Mouse (Mus musculus): ENCODE results near the gene Slc9a8. TPM values are rescaled to one million over a fixed set of nuclear protein-coding genes. Genes with fewer than 3 reads are reported as not detected.

Gene Slc9a8
- polyA plus RNA-seq, 1 experiment from 2014 or later = 23.9 TPM

DNA sequence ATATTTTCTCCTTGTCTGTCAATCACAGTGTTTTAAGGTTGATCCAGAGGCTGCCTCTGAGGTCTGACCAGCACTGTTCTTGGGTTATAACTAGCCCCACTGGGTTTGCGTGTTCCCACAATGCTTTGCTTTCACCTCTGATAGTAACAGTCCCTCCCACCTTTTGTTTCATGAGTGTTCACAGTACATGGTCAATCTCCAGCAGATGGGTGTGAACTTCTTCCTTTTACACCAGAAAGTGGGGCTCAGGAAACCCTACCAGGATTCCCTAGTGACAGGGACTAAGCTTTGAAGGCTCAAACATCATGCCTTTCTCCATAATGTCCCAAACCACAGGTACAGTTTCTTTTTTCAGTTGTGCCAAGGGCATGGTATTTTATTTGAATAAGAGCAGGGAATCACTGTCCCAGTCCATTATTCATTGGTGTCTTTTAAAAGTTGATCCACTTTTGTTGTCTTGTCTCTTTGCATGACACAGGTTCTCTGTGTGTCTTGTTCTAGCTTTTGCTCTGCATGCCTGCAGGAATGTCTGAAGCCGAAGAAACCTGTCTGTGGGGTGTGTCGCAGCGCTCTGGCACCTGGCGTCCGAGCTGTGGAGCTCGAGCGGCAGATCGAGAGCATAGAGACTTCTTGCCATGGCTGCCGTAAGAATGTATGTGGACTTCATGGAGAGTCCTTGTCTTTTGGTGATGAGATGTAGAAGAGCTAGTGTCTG is 85.2 kb downstream of the Slc9a8 start:
- Histone ChIP-seq H3K4me2 (ENCODE audit: low read depth, low read length, severe bottlenecking) (no peak overlapping the region), H3K27me3 (ENCODE audit: control insufficient read depth, insufficient read depth, low read length) (no peaks in the 10 kb centered on the region), H3K9me3 (ENCODE audit: control insufficient read depth, low read length) (no peaks in the 10 kb centered on the region), H3K9ac (ENCODE audit: low read length) (no peak overlapping the region), H3K27ac (ENCODE audit: low read depth, low read length) (no peak overlapping the region), H3K4me3 (ENCODE audit: low read depth, low read length) (no peak overlapping the region), H3K36me3 (ENCODE audit: control insufficient read depth, insufficient read depth, low read length) (peaks cover under 1% of the 10 kb centered on the region; the same call in 1 of the 2 replicates), H3K4me1 (replicated peaks; ENCODE audit: control insufficient read depth, insufficient read depth, low read length) (peaks cover 16% of the 10 kb centered on the region)
- DNase-seq (ENCODE audit: low spot score) (no peak), ATAC-seq (replicated peaks; ENCODE audit: low FRiP score) (no peak)
- WGBS = 97% methylated on average over 10 of the region's 10 CpGs

DNA sequence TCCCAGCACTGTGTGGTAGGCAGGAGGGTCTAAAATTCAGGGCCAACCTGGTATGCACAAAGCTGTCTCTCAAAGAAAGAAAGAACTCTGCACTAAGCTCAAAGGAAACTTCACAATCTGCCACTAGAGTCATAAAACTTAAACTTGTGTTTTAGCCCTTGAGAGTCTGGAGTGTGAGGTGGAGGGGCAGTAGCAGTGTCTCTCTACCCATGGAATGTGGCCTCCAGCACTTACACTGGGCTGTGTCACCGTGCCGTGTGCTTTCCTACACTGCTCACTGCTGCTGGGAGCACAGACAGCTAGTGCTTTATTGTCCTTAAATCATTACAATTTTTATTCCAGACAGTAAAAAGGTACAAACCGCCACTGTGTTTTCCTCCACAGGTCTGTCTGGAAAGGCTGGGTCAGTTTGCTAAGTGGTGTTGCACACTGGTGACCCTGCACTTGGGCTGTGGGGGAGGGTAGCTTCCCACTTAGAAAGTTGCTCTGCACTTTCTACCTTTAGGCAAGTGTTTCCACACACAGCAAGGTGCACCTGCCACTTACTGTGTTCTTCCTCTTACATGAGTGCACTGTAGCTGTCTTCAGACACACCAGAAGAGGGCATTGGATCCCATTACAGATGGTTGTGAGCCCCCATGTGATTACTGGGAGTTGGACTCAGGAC is 86.3 kb downstream of the Slc9a8 start:
- H3K9ac ChIP-seq (ENCODE audit: low read length) = no peak overlapping the region
- 94% methylated on average over 3 of the region's 3 CpGs for WGBS
- peaks cover 10% of the 10 kb centered on the region; the same call in 1 of the 2 replicates for H3K36me3 ChIP-seq (ENCODE audit: control insufficient read depth, insufficient read depth, low read length)
- no peak for DNase-seq (ENCODE audit: low spot score)
- H3K4me1 ChIP-seq (replicated peaks; ENCODE audit: control insufficient read depth, insufficient read depth, low read length) = peaks cover 16% of the 10 kb centered on the region
- H3K4me3 ChIP-seq (ENCODE audit: low read depth, low read length) = no peak overlapping the region
- ATAC-seq (replicated peaks; ENCODE audit: low FRiP score) = no peak
- no peak overlapping the region for H3K4me2 ChIP-seq (ENCODE audit: low read depth, low read length, severe bottlenecking)
- H3K9me3 ChIP-seq (ENCODE audit: control insufficient read depth, low read length) = no peaks in the 10 kb centered on the region
- no peaks in the 10 kb centered on the region for H3K27me3 ChIP-seq (ENCODE audit: control insufficient read depth, insufficient read depth, low read length)
- no peak overlapping the region for H3K27ac ChIP-seq (ENCODE audit: low read depth, low read length)

DNA sequence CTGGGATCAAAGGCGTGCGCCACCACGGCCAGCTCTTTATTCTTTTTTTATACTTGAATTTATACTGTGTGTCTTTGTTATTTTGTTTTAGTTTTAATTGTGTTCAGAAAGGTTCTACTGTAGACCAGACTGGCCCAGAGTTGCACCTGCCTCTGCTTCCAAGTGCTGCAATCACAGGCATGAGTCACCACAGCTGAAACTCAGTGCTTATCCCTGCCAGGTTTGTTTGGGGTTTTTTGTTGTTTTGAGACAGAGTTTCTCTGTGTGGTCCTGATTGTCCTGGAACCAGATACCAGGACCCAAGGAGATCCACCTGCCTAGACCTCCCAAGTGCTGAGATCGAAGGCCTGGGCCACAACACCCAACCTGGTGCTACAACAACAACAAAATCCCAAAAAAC is 87.1 kb downstream of the Slc9a8 start:
- DNase-seq (ENCODE audit: low spot score) (no peak), ATAC-seq (replicated peaks; ENCODE audit: low FRiP score) (no peak)
- H3K27me3 ChIP-seq (ENCODE audit: control insufficient read depth, insufficient read depth, low read length) = no peaks in the 10 kb centered on the region
- H3K4me1 ChIP-seq (replicated peaks; ENCODE audit: control insufficient read depth, insufficient read depth, low read length) = peaks cover 12% of the 10 kb centered on the region
- H3K36me3 ChIP-seq (ENCODE audit: control insufficient read depth, insufficient read depth, low read length) = peaks cover 14% of the 10 kb centered on the region
- H3K27ac ChIP-seq (ENCODE audit: low read depth, low read length) = no peak overlapping the region
- no peak overlapping the region for H3K4me3 ChIP-seq (ENCODE audit: low read depth, low read length)
- no peak overlapping the region for H3K9ac ChIP-seq (ENCODE audit: low read length)
- H3K4me2 ChIP-seq (ENCODE audit: low read depth, low read length, severe bottlenecking) = no peak overlapping the region
- 97% methylated on average over 4 of the region's 4 CpGs for WGBS
- H3K9me3 ChIP-seq (ENCODE audit: control insufficient read depth, low read length) = no peaks in the 10 kb centered on the region

DNA sequence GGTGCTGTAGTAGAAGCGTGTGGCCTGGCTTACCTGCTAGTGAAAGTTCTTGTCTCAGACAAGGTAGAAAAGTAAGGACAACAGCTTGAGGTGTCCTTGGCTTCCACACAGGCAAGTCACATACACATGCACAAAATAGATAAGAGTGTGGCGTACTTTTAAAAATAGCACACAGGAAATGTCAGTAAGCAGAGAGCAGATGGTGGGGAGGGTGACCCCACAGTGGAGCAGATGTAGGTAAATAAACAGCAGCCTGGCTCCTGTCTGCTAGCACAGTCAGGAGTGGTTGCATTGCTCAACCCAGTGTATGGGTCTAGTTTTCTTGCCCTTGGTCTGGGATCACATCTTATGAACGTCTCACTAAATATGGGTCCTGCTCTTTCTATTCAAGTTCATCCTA is 89.0 kb downstream of the Slc9a8 start:
- Histone ChIP-seq H3K9ac (ENCODE audit: low read length) (no peak overlapping the region), H3K4me1 (replicated peaks; ENCODE audit: control insufficient read depth, insufficient read depth, low read length) (peaks cover 2% of the 10 kb centered on the region), H3K36me3 (ENCODE audit: control insufficient read depth, insufficient read depth, low read length) (peaks cover 24% of the 10 kb centered on the region), H3K9me3 (ENCODE audit: control insufficient read depth, low read length) (no peaks in the 10 kb centered on the region), H3K4me3 (ENCODE audit: low read depth, low read length) (no peak overlapping the region), H3K4me2 (ENCODE audit: low read depth, low read length, severe bottlenecking) (no peak overlapping the region), H3K27ac (ENCODE audit: low read depth, low read length) (no peak overlapping the region), H3K27me3 (ENCODE audit: control insufficient read depth, insufficient read depth, low read length) (no peaks in the 10 kb centered on the region)
- ATAC-seq (replicated peaks; ENCODE audit: low FRiP score) (no peak), DNase-seq (ENCODE audit: low spot score) (no peak)
- WGBS = 93% methylated on average over 3 of the region's 3 CpGs

DNA sequence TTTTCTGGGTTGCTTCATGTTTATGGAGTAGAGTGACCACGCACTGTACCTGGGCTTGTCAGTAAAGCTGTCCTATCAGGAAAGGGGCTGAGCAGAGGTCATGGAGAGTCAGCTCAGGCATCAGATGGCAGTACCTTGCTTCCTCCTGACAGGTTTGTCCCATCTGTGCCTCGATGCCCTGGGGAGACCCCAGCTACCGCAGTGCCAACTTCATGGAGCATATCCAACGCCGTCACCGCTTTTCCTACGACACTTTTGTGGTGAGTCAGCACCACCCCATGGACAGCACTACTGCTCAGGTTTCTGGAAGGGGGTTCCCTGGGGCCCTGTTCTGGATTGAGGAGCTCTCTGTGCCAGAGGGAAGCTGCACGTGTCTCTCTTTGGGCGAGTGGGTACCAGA is 90.9 kb downstream of the Slc9a8 start:
- no peak for DNase-seq (ENCODE audit: low spot score)
- Histone ChIP-seq H3K4me1 (replicated peaks; ENCODE audit: control insufficient read depth, insufficient read depth, low read length) (no peaks in the 10 kb centered on the region), H3K36me3 (ENCODE audit: control insufficient read depth, insufficient read depth, low read length) (peaks cover 24% of the 10 kb centered on the region), H3K4me2 (ENCODE audit: low read depth, low read length, severe bottlenecking) (no peak overlapping the region), H3K27ac (ENCODE audit: low read depth, low read length) (no peak overlapping the region), H3K27me3 (ENCODE audit: control insufficient read depth, insufficient read depth, low read length) (no peaks in the 10 kb centered on the region), H3K9me3 (ENCODE audit: control insufficient read depth, low read length) (no peaks in the 10 kb centered on the region), H3K4me3 (ENCODE audit: low read depth, low read length) (no peak overlapping the region), H3K9ac (ENCODE audit: low read length) (no peak overlapping the region)
- 93% methylated on average over 9 of the region's 9 CpGs for WGBS
- no peak for ATAC-seq (replicated peaks; ENCODE audit: low FRiP score)

DNA sequence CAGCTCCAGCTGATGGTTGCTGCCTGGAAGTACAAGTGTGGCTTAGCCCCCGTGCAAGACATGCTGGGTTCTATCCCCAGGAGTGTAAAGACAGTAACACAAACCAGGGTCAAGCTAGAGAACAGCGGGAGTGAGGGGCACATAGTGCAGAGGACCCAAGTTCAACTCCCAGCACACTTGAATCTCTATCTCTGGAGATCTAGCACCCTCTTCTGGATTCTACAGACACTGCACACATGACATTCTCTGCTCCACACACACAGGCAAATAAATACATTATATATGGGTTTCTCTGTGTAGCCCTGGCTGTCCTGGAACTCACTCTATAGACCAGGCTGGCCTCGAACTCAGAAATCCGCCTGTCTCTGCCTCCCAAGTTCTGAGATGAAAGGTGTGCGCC is 91.5 kb downstream of the Slc9a8 start:
- ATAC-seq (replicated peaks; ENCODE audit: low FRiP score) (no peak), DNase-seq (ENCODE audit: low spot score) (no peak)

DNA sequence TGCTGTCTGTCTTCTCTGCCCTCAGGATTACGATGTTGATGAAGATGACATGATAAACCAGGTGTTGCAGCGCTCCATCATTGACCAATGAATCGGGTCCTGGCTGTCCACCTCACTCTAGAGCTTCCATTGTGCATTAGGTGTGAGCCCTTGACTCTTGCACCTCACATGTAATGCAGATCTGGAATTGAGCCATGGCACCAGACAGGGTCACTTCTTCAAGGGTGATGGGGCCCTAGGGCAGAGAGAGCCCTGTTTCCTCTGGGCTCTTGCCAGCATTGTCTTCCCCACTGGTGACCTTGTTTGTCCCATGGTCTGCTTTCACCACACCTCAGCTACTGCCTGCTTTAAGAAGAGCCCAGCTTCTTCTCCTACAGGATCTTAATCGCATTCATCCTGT is 93.1 kb downstream of the Slc9a8 start:
- H3K4me1 ChIP-seq (replicated peaks; ENCODE audit: control insufficient read depth, insufficient read depth, low read length) = no peaks in the 10 kb centered on the region
- H3K36me3 ChIP-seq (ENCODE audit: control insufficient read depth, insufficient read depth, low read length) = peaks cover 24% of the 10 kb centered on the region
- no peak for ATAC-seq (replicated peaks; ENCODE audit: low FRiP score)
- no peak overlapping the region for H3K4me3 ChIP-seq (ENCODE audit: low read depth, low read length)
- H3K9me3 ChIP-seq (ENCODE audit: control insufficient read depth, low read length) = no peaks in the 10 kb centered on the region
- no peak overlapping the region for H3K27ac ChIP-seq (ENCODE audit: low read depth, low read length)
- no peak for DNase-seq (ENCODE audit: low spot score)
- no peak overlapping the region for H3K9ac ChIP-seq (ENCODE audit: low read length)
- 97% methylated on average over 4 of the region's 4 CpGs for WGBS
- H3K4me2 ChIP-seq (ENCODE audit: low read depth, low read length, severe bottlenecking) = no peak overlapping the region
- no peaks in the 10 kb centered on the region for H3K27me3 ChIP-seq (ENCODE audit: control insufficient read depth, insufficient read depth, low read length)

More for the DNA sequence above, 91.5 kb downstream of the Slc9a8 start:
- no peaks in the 10 kb centered on the region for H3K27me3 ChIP-seq (ENCODE audit: control insufficient read depth, insufficient read depth, low read length)
- no peak overlapping the region for H3K4me3 ChIP-seq (ENCODE audit: low read depth, low read length)
- 91% methylated on average over 5 of the region's 5 CpGs for WGBS
- no peak overlapping the region for H3K9ac ChIP-seq (ENCODE audit: low read length)
- H3K27ac ChIP-seq (ENCODE audit: low read depth, low read length) = no peak overlapping the region
- no peaks in the 10 kb centered on the region for H3K4me1 ChIP-seq (replicated peaks; ENCODE audit: control insufficient read depth, insufficient read depth, low read length)
- H3K36me3 ChIP-seq (ENCODE audit: control insufficient read depth, insufficient read depth, low read length) = peaks cover 24% of the 10 kb centered on the region
- H3K4me2 ChIP-seq (ENCODE audit: low read depth, low read length, severe bottlenecking) = no peak overlapping the region
- H3K9me3 ChIP-seq (ENCODE audit: control insufficient read depth, low read length) = no peaks in the 10 kb centered on the region

DNA sequence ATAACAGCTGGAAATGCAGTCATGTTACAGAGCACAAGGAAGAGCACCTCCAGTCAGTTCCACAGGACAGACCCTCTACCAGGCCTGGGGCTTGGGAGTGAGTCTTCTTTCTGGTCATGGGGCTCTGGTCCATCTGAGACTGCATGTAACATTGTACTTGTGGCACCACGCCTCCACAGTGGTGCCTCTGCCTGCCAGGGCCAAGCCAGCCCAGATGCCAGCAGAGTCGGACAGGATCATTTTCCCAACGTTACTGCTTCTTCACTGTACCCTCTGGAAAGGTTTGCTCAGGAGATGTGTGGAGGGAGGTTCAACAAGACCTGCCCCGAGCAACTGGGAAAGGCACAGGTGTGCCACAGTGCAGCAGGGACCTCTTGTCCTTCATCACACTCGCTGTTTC is 94.2 kb downstream of the Slc9a8 start:
- WGBS = 90% methylated on average over 5 of the region's 5 CpGs
- no peak overlapping the region for H3K4me3 ChIP-seq (ENCODE audit: low read depth, low read length)
- no peaks in the 10 kb centered on the region for H3K4me1 ChIP-seq (replicated peaks; ENCODE audit: control insufficient read depth, insufficient read depth, low read length)
- ATAC-seq (replicated peaks; ENCODE audit: low FRiP score) (no peak), DNase-seq (ENCODE audit: low spot score) (no peak)
- H3K4me2 ChIP-seq (ENCODE audit: low read depth, low read length, severe bottlenecking) = no peak overlapping the region
- no peaks in the 10 kb centered on the region for H3K27me3 ChIP-seq (ENCODE audit: control insufficient read depth, insufficient read depth, low read length)
- H3K36me3 ChIP-seq (ENCODE audit: control insufficient read depth, insufficient read depth, low read length) = peaks cover 24% of the 10 kb centered on the region
- H3K27ac ChIP-seq (ENCODE audit: low read depth, low read length) = no peak overlapping the region
- no peak overlapping the region for H3K9ac ChIP-seq (ENCODE audit: low read length)
- H3K9me3 ChIP-seq (ENCODE audit: control insufficient read depth, low read length) = no peaks in the 10 kb centered on the region
